Mouse (Mus musculus) R1 (cell line): ENCODE results near the gene Efna5.

ENCODE experiments used
- DNase-seq: peaks from one replicate; pipeline ENCODE4 v3.0.0-alpha.2; 2018; ENCODE audit warnings: low read depth, low spot score

The Efna5 gene

GRCm38 (mm10) chr17:62608145-62608544 lies 273.0 kb downstream of the Efna5 start:
- DNase-seq: no peak

GRCm38 (mm10) chr17:62607304-62607914 lies 273.7 kb downstream of the Efna5 start:
- no peak for DNase-seq

- no peak for DNase-seq
Measured at GRCm38 (mm10) chr17:62606681-62607080, 274.4 kb downstream of the Efna5 start.

- no peak for DNase-seq
Measured at GRCm38 (mm10) chr17:62604309-62604708, 276.8 kb downstream of the Efna5 start.

- DNase-seq: peak; percentile 14
Measured at GRCm38 (mm10) chr17:62603604-62604003, 277.5 kb downstream of the Efna5 start.

GRCm38 (mm10) chr17:62598716-62599490 lies 282.2 kb downstream of the Efna5 start:
- DNase-seq: no peak

- DNase-seq: no peak
Measured at GRCm38 (mm10) chr17:62592436-62593074, 288.6 kb downstream of the Efna5 start.

- no peak for DNase-seq
Measured at GRCm38 (mm10) chr17:62591581-62592435, 289.3 kb downstream of the Efna5 start.

GRCm38 (mm10) chr17:62590685-62591460 lies 290.2 kb downstream of the Efna5 start:
- no peak for DNase-seq

GRCm38 (mm10) chr17:62580127-62580526 lies 301.0 kb downstream of the Efna5 start:
- DNase-seq: no peak

- no peak for DNase-seq
Measured at GRCm38 (mm10) chr17:62579618-62580017, 301.5 kb downstream of the Efna5 start.

- peak; percentile 4 for DNase-seq
Measured at GRCm38 (mm10) chr17:62574499-62575265, 306.4 kb downstream of the Efna5 start.

GRCm38 (mm10) chr17:62570101-62570500 lies 311.0 kb downstream of the Efna5 start:
- DNase-seq: no peak

GRCm38 (mm10) chr17:62568019-62568418 lies 313.1 kb downstream of the Efna5 start:
- DNase-seq: no peak

- DNase-seq: no peak
Measured at GRCm38 (mm10) chr17:62565632-62566031, 315.5 kb downstream of the Efna5 start.

GRCm38 (mm10) chr17:62562439-62562838 lies 318.7 kb downstream of the Efna5 start:
- DNase-seq: no peak

GRCm38 (mm10) chr17:62557215-62557614 lies 323.9 kb downstream of the Efna5 start:
- DNase-seq: peak; percentile 32
